Mouse (Mus musculus) thymus, adult 18-20 months (tissue): ENCODE data around the gene 4930435E12Rik.

ENCODE experiments used
- DNase-seq, 2 experiments: peaks; one replicate each; pipeline ENCODE4 v3.0.0; 2022; ENCODE audit warnings: mixed read lengths in 2 of 2

4930435E12Rik gene

GRCm38 (mm10) chr16:38768386-38768785 is 60.2 kb downstream of the 4930435E12Rik start:
- no peak for DNase-seq

DNA sequence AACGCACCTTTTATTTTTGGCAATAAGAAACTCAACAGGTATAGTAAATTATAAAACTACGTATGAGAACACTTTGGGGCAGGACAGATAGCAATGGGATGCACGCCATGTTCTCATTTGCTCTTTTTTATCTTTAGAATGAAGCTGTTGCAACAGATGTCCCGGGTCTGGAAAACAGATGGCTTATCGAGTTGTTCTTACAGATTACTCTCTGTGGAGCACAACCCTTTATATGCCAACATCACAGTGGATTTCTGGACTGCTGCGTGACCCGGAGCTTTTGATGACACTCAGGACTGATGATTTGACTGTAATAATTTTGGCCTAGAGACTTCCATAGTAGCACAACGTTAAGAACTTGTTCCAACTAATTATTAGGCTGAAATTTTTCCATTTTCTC is 60.8 kb downstream of the 4930435E12Rik start:
- DNase-seq: no peak

GRCm38 (mm10) chr16:38766671-38767070 is 61.9 kb downstream of the 4930435E12Rik start:
- no peak for DNase-seq

DNA sequence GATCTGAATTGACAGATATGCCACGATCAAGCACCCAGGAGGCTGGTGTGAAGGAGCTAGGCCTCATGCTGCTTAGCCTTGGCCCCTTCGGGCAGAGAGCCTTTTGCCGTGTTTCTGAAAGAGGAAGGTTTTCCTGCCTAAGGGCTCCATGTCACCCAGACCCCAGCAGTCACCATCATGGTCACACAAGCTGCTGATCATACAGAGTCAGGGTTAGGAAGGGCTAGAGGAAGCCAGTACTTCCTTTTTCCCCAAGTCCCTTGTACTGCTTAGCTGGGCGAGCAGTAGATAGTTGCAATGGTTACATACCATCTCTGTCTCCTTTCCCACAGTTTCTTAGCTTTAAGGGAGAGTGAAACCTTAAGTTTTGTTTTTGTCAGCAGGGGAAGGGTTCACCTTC is 65.0 kb downstream of the 4930435E12Rik start:
- DNase-seq: no peak

- DNase-seq: no peak
Measured at GRCm38 (mm10) chr16:38762401-38762800, 66.1 kb downstream of the 4930435E12Rik start.
